Mouse (Mus musculus) cerebellum, adult 18-20 months (tissue): ENCODE measurements around the gene Pik3c2a.
"Not testable (repeated sequence)": the region's sequence is repeated elsewhere in the genome, so short reads cannot be mapped to it uniquely, and the experiment has no call there.

Experiments
- DNase-seq, 2 experiments: peaks; one replicate each; pipeline ENCODE4 v3.0.0; 2021

Pik3c2a gene

DNA sequence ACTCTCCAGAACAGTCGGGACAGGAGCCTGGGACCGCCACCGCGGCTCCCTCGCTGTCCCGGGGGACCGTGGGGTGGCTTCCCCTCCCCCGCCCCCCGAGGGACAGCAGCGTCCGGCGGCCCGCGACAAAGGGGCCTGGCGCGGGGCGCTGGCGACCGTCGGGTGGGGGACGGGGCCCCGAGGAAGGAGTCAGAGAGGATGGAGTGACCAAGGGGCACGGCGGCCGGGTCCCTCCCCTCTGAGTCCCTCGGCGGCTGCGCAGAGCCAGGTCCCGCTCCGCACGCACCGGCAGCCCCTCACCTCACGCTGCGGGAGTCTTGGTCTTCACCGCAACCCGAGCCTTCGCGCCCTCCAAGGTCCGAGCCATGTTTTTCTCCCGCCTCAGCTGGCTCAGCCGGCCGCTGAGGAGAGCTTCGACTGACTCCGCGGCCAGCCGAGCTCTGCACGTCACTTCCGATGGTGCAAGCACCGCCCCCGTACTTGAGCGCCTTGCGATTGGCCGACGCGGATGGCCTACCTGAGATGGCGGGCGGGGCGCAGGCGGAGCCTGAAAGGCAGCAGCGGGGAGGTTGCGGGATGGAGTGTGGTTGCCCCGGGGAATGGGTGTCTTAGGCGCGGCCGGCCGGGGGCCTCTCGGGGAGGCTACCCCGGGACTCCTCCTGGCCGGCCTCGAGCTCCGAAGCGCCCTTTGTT is at the start of gene Pik3c2a:
Gene Pik3c2a, minus strand, starts transcription at position 446 of the 693 bp plus-strand sequence.
- DNase-seq, result peak; percentile 96 to 98

DNA sequence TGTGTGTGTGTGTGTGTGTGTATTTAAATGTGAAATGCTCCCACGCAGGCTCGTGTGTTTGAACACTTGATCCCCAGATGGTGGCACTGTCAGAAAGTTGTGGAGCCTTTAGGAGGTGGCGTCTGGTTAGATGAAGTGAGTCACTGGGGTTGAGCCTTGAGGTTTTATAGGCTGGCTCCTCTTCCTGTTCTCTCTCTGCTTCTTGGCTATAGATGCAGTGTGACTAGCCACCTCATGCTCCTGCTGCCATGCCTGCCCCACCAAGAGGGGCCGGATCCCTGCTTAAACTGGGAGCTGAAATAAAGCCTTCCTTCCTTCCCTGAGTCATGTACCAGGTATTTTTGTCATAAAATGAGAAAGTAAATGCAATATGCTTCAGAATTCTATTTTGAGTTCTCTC is 47.9 kb upstream of the Pik3c2a start:
- no peak for DNase-seq

DNA sequence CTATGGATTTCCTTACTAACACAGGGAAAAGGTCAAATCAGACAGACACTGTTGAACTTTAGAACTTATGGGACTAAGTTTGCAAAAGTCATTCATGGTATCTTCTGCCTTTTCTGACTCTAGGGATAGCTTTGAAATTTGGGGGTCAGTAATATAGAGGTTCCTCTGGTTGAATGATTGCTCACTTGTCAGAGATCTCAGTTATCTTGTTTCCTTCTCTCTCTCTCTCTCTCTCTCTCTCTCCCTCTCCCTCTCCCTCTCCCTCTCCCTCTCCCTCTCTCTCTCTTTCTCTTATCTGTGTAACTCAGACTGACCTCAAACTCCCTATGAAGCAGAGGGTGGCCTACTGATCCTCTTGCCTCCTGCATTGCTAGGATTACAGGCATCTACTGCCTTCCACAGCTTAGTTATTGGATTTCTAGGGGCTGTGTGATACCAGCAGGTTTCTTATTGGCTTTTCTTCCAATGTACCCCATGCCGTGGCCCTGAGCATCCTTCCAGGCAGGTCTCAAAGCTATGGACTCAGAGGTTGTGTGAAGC is 41.9 kb upstream of the Pik3c2a start:
- DNase-seq, result no peak

DNA sequence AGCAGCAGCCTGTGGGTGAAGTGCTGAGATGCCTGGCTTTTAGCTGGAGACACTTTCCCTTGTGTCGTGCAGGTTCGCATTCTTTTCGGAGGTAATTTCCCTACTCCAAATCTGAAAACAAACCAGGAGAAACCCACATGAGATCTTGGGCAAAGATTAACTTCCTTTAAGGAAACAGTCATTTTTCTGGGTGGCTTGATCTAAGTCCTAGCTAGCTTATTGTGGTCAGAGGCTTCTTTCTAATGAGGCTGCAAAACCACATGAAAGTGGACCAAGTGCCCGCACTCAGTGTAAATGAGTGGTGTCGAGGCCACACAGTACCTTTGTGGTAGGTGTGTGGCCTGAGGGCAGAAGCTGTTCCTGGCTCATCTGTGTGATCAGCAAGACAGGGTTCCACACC is 41.0 kb upstream of the Pik3c2a start:
- DNase-seq, result no peak

DNA sequence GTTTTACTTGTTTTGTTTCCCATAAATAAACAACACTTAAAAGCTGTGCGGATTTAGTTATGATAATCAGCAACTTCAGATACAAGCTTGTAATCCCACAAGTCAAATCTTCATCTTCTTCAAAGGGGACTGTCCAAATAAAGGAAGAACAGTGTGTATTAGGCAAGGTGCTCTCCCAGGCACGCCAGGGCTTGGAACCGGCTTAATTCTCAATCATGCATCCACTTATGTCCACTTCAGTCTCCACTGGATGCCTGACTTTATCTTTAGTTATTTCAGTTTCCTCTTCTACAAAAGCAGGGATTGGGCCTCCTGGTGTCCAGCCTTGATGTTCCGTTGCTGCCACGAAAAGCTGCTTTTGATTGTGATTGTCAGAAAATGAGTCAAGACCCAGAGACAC is 40.5 kb upstream of the Pik3c2a start:
- DNase-seq, result no peak

DNA sequence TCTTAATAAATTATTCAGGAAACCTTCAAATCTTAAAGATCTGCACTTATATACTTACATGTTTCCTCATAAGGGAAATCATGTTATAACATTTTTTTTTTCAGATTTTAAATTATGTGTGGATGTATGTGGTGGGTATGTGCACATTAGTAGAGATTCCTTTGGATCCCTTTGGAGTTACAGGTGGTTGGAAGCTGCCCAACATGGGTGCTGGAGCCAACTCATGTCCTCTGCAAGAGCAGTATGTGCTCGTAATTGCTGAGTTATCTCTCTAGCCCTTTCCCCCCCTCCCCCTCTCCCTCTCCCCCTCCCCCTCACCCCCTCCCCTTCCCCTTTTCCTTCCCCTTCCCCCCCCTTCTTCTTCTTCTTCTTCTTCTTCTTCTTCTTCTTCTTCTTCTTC is 39.9 kb upstream of the Pik3c2a start:
- DNase-seq, result peak in 1 of 2 experiments; percentile 27

DNA sequence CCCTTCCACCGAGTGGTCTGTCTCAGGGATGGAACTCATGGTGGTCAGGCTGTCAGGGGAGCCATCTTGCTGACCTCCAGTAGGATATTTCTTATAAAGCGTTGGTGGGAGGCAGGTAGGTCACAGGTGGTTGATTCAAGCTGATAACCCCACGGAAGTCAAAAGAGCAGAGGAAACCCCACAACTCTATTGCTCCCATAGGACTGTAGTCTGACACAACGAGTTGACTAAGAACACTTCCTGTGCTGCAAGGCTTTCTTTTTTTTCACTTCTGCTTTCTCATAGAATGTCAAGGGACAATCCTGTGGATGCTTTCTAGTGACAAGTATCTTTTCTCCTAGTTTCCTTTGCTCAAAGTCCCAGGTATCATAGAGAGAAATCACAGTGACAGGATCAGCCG is 33.0 kb upstream of the Pik3c2a start:
- no peak for DNase-seq

DNA sequence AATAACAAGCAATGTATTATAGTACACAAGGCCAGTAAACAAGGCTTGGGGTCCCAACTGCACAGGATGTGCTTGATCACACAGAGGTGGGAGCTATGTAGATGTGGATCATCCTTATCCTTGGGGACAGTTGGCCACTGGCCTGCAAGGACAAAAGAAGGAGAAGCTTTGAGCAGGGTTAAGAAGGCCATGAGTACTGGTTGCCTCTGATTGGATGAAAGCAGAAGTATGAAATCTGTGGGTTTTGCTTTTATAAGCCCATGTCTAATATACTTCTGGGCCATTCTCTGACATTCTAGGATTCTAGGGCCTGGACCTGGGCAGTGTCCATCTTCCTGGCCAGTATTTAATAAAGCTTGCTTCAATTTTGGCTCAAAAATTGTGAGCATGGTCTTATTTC is 32.6 kb upstream of the Pik3c2a start:
- no peak for DNase-seq

DNA sequence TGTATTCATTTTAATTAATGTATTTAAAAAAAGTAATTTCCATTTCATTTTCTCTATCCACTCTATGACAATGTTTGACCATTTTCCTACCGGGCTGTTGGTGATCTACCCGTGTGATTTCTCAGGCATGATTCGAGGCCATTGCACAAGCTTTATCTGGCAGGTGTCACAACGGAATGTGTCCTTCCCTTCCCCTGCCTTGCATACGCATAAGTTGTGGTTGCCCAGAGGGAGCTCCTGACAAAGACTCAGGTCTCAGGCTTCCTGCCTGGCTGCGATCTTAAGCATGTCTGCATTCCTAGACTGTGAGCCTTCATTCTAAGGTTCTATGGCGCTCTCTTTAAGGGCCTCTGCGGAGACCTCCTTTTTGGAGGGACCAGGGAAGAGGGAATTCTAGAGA is 18.9 kb upstream of the Pik3c2a start:
- DNase-seq, result no peak

DNA sequence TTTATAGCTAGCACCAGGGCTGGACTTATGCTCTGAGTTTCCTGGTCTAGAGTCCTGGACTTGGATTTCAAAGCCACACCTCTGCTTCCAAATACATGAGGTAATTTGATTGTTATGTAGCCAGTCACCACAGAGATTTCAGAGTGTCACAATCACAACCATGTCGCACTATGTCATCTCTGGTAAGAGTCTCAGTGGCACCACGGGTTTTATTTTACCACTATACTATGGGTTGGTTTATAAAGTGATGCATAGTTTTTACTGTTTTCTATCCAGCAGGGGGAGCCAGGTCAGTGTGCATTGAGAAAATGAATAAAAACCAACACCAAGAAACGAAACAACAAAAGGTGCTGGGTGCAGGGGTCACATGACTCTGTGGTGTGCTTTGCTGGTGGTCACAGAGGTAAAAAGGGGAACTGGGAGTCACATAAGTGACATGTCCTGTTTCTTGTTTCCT is 15.8 kb upstream of the Pik3c2a start:
- DNase-seq, result peak in 1 of 2 experiments; percentile 4

DNA sequence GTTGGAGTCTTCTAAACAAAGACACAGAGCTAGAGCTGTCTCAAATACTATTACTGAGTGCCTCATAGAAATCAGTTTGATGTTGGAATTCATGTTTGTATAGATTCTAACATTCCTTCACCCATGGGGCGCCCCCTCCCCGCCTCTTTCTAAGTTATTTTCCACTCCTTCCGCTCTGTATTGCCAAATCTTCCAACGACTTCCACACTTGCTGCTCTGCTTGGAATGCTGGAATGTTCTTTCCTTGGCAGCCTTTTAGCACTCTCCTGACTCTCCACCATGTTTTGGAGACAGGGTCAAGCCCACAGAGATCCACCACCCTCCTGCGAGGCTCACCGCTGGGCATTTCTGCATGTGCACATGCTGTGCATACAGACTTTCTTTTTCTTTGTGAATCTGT is 14.1 kb upstream of the Pik3c2a start:
- DNase-seq, result no peak

DNA sequence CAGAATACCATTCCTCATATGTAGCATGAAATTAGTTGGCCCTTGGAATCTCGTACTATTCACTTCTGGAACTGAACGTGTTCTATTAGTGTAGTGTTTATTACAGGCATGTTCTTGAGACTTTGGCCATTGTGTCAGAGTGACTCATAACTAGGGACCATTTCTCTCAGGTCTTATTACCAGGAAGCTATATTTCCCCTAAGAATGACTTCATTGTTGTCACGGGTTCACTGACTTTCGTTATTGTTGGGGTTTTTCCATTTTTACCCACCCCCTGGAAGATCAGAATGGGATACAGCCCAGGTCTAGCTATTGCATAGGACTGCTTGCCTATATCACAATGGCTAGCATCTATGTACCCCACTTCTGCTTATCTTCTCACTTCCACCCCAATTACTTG is 13.7 kb upstream of the Pik3c2a start:
- no peak for DNase-seq

DNA sequence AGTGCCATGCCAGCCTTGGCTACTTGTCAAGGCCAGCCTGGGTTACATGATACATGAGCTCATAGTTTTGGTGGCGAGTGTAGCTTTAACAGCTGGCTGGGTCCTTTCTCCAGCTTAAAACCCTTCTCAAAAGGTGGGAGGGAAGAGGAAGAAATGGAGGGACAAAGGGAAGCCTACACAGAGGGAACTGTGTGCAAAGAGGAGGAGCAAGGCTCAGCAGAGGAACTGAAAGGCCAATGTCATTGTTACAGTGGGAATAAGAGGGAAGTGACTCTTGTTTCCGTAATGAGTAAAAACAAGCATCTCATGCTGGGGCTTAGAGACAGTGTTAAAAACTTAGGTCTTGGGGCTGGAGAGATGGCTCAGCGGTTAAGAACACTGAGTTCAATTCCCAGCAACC is 3.4 kb upstream of the Pik3c2a start:
- DNase-seq, result no peak

DNA sequence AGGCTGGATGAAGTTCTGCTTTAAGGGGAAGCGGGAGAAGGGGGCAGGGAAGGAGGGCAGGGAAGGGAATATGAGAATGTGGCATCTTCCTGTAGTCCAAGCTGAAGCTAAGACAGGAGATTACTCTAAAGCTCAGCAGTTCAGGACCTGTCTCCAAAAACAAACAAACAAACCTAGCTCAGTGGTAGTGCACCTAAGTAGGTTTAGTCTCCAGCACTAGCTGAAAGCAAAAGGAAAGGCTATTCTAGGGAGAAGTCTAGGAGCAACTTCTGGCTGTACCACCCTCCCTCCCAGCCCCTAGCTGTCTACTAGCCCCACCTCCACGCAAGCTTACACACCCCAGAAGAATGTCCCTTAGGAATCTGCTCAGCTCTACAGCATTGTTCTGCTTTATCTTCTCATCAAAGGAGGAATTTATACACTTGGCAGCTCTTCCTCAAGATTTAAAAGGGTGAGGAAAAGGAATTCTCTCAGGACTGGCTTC is 1.1 kb upstream of the Pik3c2a start:
- no peak for DNase-seq

DNA sequence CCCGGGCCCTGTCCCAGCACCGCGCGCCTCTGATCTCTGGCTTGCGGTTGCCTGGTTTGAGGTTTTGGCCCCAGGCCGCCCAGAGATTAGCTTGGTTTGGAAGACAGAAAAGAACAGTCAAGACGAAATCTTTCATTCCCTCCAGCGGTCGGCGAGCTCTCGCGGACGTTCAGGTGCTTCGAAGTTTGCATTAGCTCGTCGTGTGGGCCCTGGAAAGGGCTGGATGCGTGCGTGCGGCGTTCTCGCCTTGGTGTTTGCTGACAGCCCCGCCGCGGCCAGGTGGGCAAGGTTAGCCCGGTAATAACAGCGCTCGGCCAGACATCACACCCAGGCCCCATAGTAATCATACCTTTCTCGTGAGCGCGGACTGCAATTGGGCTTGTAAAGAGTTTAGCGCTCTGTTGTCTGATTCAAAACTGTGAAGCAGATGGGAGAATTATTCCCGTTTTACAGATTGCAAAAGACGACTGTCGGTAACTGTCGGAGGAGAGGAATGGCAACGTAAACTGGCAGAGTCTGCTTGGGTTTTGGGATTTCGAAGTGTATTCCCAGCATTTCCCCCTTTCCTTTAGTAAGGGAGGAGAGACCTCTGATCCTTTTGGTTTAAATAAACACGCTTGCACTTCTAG is 562 bp upstream of the Pik3c2a start:
- peak; percentile 52 to 71 for DNase-seq

DNA sequence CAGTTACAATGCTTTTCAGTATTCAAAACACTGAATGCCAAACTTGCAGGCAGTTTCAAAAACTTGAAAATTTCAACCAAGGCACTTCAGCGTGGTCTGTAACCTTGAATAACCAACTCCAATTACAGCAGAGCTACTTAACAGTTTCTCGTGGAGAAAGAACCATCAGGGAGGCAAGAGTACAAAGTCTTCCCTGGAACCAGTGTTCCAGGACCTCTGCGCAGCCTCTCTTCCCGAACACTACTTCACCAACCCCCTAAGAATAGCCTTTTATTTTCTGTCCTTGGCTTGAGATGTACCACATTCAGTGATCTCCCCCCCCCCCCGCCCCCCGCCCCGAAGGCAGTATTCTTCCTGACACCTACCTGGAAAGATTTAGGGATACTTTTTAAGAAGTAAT is 1.0 kb downstream of the Pik3c2a start:
- no peak for DNase-seq

DNA sequence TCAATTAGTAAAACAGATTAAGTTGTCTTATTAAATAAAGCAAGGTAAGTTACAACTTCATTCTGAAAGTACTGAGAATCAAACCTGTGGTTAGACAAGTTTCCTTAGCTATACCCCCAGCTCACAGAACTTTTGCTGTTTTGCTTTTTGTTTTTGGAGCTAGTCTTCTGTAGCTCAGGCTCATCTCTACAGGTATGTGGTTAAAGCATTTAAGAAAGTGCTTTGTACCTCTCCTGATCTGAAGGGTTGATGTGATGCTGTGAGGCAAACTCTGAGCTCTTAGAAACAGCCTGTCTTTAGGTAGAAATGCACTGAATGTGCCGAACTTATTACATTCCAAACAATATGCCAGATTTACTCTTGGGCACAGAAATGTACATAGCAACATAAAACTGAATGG is 1.9 kb downstream of the Pik3c2a start:
- no peak for DNase-seq

DNA sequence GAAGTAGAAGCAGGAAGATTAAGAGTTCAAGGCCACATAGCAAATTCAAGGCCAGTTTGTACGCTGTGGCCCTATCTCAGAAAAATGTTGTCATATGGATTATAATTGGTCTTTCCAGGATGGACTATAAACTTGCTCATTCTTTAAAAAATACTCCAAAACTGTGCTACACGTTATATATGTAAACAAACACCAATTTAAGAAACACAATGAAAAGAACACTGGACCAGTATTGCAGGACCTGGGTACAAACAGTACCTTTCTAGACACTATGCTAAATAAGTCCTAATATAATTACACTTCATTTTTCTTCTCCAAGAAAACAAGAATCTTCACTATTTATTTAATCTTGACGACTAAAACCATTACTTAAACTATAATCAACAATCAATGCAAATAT is 11.6 kb downstream of the Pik3c2a start:
- no peak for DNase-seq

DNA sequence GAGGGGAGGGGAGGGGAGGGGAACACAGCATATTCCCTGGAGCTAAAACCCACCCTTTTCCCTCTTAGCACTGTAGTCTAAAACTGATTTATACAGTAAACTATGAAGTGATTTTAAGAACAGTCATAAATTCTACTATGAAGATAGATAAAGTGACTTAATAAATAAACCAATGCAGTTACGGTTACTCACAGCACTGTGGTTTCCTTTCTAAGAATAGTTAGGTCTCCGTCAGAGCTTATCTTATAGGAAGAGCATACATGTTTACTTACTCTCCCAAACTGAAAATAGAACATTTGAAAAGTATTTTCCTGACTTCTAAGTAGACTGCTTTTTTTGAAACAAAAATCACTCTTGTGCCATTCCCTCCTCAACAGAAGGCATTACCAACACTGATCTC is 12.3 kb downstream of the Pik3c2a start:
- DNase-seq, result no peak

DNA sequence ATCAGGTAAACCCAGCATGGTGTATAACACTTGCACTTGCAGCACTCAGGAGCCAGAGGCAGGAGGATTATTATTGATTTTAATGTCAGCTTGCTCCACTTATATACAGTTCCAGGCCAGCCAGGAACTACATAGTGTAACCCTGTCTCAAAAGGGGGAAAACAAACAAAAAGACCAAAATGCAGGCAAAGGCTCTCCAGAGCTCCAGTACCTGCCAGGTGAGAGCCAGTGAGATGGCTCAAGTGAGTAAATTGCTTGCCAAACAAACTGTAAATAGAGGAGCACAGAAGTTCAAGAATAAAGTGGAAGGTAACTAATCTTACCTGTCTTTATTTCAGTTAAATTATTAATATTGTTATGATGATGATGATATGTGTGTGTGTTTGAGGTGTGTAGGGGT is 16.0 kb downstream of the Pik3c2a start:
- DNase-seq, result no peak

DNA sequence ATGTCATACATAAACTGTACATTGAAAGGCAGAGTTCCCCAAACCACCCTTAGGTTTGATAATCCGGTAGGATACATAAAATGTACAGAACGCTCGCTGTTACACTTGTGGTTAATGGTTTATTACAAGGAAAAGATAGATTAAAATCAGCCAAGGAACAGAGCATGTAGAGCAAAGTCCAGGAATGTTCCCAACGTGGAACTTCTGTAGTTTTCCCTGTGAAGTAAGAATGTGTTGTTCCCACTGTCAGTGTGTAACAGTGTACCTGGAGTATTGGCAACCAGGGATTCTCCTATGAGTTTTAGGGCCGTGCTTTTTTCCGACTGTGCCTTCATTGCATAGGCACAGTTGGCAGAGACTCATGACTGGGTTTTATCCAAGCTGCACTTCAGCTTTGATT is 17.5 kb downstream of the Pik3c2a start:
- DNase-seq, result no peak

DNA sequence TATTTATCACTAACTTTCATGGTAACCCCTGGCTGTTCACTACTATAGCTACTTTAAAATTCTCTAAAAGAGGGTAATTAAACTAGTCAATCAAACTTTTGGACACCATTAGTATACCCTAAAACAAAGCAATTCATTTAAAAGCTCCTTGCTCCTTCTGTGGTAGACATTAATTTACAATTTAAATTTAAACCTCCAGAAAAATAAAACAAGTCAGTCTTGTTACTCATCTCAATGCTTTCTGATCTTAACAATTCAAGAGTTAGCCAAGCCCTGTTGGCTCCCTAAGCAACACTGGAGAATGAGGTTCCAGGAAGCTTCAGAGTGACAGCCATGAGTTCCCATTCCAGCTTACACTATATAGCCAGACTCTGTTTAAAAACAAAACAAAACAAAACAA is 22.2 kb downstream of the Pik3c2a start:
- DNase-seq, result no peak

DNA sequence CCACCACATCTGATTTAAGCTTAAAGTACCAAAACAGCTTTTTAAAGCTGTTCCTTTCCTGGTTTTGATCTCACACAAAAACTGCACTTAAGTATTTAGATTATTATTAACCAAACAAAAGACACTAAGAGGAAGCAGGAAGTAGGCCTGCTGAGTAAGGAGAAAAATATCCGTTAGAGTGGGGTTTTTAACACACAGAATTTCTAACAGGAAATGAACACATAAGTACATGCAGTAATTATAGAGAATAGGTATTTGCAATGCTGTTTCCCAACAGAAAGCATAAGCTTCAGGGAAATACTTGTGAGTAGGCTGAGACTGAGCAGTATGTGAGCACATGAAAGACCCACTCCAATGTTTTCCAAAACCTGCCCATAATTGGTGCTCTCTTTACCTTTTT is 33.8 kb downstream of the Pik3c2a start:
- DNase-seq, result no peak

DNA sequence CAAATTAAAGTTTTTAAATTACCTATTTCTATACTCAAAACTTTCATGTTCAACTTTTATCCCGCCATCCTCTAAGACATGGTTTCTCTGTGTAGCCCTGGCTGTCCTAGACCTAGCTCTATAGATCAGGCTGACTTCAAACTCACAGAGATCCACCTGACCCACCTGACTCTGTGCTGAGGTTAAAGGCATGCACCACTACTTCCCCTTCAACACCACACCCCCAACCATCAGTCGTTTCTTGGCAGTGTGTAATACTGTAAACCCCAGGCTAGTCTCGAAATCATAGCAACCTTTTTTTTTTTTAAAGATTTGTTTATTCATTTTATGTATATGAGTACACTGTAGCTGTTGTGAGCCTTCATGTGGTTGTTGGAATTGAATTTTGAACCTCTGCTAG is 50.9 kb downstream of the Pik3c2a start:
- DNase-seq, result no peak

DNA sequence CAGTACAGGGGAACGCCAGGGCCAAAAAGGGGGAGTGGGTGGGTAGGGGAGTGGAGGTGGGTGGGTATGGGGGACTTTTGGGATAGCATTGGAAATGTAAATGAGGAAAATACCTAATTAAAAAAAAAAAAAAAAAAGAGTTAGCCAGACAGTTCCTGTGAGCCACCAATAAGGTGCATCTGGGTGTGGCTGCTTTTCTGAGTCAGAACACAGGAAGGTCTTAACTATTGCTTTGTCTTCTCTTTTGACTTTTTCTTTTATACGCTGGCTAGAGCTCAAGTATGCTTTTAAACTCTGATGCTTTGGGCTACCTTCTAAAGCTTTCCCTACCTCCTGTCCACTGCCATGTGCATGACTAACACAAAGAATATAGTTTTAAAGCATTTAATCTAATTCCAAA is 55.9 kb downstream of the Pik3c2a start:
- not testable (repeated sequence) for DNase-seq
